Mouse (Mus musculus): Measurements from ENCODE around the gene Prr18. TPM values are rescaled to one million over a fixed set of nuclear protein-coding genes. Genes with fewer than 3 reads are reported as not detected.

The Prr18 gene
- polyA plus RNA-seq, 1 experiment from 2014 or later, result 0.24 TPM

GRCm38 (mm10) chr17:8343416-8343815 is 6.2 kb downstream of the Prr18 start:
- no peak overlapping the region for H3K4me3 ChIP-seq
- H3K36me3 ChIP-seq, result no peaks in the 10 kb centered on the region
- H3K9me3 ChIP-seq, result no peaks in the 10 kb centered on the region
- no peak overlapping the region for H3K4me2 ChIP-seq
- ATAC-seq (ENCODE audit: insufficient number of reproducible peaks, low FRiP score, low TSS enrichment, low read depth), result no peak
- 71% methylated on average over 6 of the region's 6 CpGs for WGBS
- peaks cover 17% of the 10 kb centered on the region for H3K4me1 ChIP-seq
- no peak overlapping the region for H3K27ac ChIP-seq
- H3K27me3 ChIP-seq, result peaks cover 44% of the 10 kb centered on the region
- H3K9ac ChIP-seq, result no peak overlapping the region

GRCm38 (mm10) chr17:8347765-8348285 is 10.6 kb downstream of the Prr18 start:
- Histone ChIP-seq H3K4me2 (no peak overlapping the region), H3K9me3 (no peaks in the 10 kb centered on the region), H3K27ac (no peak overlapping the region), H3K4me3 (no peak overlapping the region), H3K27me3 (peaks cover under 1% of the 10 kb centered on the region; the same call in 1 of the 2 replicates), H3K4me1 (no peaks in the 10 kb centered on the region), H3K36me3 (no peaks in the 10 kb centered on the region), H3K9ac (no peak overlapping the region)
- 73% methylated on average over 5 of the region's 5 CpGs for WGBS
- no peak for ATAC-seq (ENCODE audit: insufficient number of reproducible peaks, low FRiP score, low TSS enrichment, low read depth)

GRCm38 (mm10) chr17:8348941-8349340 is 11.7 kb downstream of the Prr18 start:
- Histone ChIP-seq H3K9me3 (no peaks in the 10 kb centered on the region), H3K27me3 (no peaks in the 10 kb centered on the region; the same call in 1 of the 2 replicates), H3K4me3 (no peak overlapping the region), H3K9ac (no peak overlapping the region), H3K4me1 (no peaks in the 10 kb centered on the region), H3K36me3 (no peaks in the 10 kb centered on the region), H3K4me2 (no peak overlapping the region), H3K27ac (no peak overlapping the region)
- no peak for ATAC-seq (ENCODE audit: insufficient number of reproducible peaks, low FRiP score, low TSS enrichment, low read depth)
- 88% methylated on average over 4 of the region's 4 CpGs for WGBS

GRCm38 (mm10) chr17:8351088-8351487 is 13.8 kb downstream of the Prr18 start:
- ATAC-seq (ENCODE audit: insufficient number of reproducible peaks, low FRiP score, low TSS enrichment, low read depth), result no peak
- H3K9ac ChIP-seq, result no peak overlapping the region
- H3K4me3 ChIP-seq, result no peak overlapping the region
- no peaks in the 10 kb centered on the region for H3K36me3 ChIP-seq
- H3K27ac ChIP-seq, result no peak overlapping the region
- WGBS, result 87% methylated on average over 7 of the region's 7 CpGs
- H3K9me3 ChIP-seq, result no peaks in the 10 kb centered on the region
- H3K4me1 ChIP-seq, result no peaks in the 10 kb centered on the region
- H3K27me3 ChIP-seq, result no peaks in the 10 kb centered on the region; the same call in 1 of the 2 replicates
- no peak overlapping the region for H3K4me2 ChIP-seq

- H3K36me3 ChIP-seq, result no peaks in the 10 kb centered on the region
- H3K4me3 ChIP-seq, result no peak within 1 kb of the TSS
- no peaks in the 10 kb centered on the region for H3K4me1 ChIP-seq
- no peak within 1 kb of the TSS for H3K4me2 ChIP-seq
- no peak within 1 kb of the TSS for H3K9ac ChIP-seq
- H3K9me3 ChIP-seq, result no peaks in the 10 kb centered on the region
- H3K27me3 ChIP-seq, result no peaks in the 10 kb centered on the region
- 82% methylated on average over 6 of the region's 6 CpGs for WGBS
- ATAC-seq (ENCODE audit: insufficient number of reproducible peaks, low FRiP score, low TSS enrichment, low read depth), result no peak
- no peak within 1 kb of the TSS for H3K27ac ChIP-seq
These were observed 18.4 kb downstream of the Prr18 start, which contains the start of gene T2 for GRCm38 (mm10) chr17:8355692-8356091. TSS of gene T2 (plus strand) at chr17:8355992.

- WGBS, result 79% methylated on average over 6 of the region's 6 CpGs
- H3K27me3 ChIP-seq, result no peaks in the 10 kb centered on the region
- no peak for ATAC-seq (ENCODE audit: insufficient number of reproducible peaks, low FRiP score, low TSS enrichment, low read depth)
These were observed 20.2 kb downstream of the Prr18 start for GRCm38 (mm10) chr17:8357498-8357897.

GRCm38 (mm10) chr17:8360876-8361275 is 23.6 kb downstream of the Prr18 start:
- no peak for ATAC-seq (ENCODE audit: insufficient number of reproducible peaks, low FRiP score, low TSS enrichment, low read depth)
- Histone ChIP-seq H3K27me3 (no peaks in the 10 kb centered on the region), H3K4me2 (no peak overlapping the region), H3K9ac (no peak overlapping the region), H3K9me3 (no peaks in the 10 kb centered on the region), H3K27ac (no peak overlapping the region), H3K4me3 (no peak overlapping the region), H3K36me3 (no peaks in the 10 kb centered on the region), H3K4me1 (peaks cover 13% of the 10 kb centered on the region)
- 86% methylated on average over 5 of the region's 5 CpGs for WGBS

More at GRCm38 (mm10) chr17:8357498-8357897, 20.2 kb downstream of the Prr18 start:
- Histone ChIP-seq H3K9ac (no peak overlapping the region), H3K9me3 (no peaks in the 10 kb centered on the region), H3K4me2 (no peak overlapping the region), H3K4me3 (no peak overlapping the region), H3K36me3 (no peaks in the 10 kb centered on the region), H3K27ac (no peak overlapping the region), H3K4me1 (peaks cover 12% of the 10 kb centered on the region)

- Histone ChIP-seq H3K9ac (no peak overlapping the region), H3K27me3 (no peaks in the 10 kb centered on the region), H3K9me3 (no peaks in the 10 kb centered on the region), H3K4me1 (peaks cover 13% of the 10 kb centered on the region), H3K27ac (no peak overlapping the region), H3K4me3 (no peak overlapping the region), H3K4me2 (no peak overlapping the region), H3K36me3 (no peaks in the 10 kb centered on the region)
- ATAC-seq (ENCODE audit: insufficient number of reproducible peaks, low FRiP score, low TSS enrichment, low read depth), result no peak
- 62% methylated on average over 10 of the region's 10 CpGs for WGBS
These were observed 24.2 kb downstream of the Prr18 start for GRCm38 (mm10) chr17:8361281-8362103.

GRCm38 (mm10) chr17:8367514-8368480 is 30.5 kb downstream of the Prr18 start:
- Histone ChIP-seq H3K27me3 (no peaks in the 10 kb centered on the region), H3K4me3 (no peak overlapping the region), H3K9me3 (no peaks in the 10 kb centered on the region), H3K9ac (no peak overlapping the region), H3K4me2 (peak overlapping the region; percentile 31), H3K4me1 (peaks cover 28% of the 10 kb centered on the region), H3K36me3 (no peaks in the 10 kb centered on the region), H3K27ac (0 out of 2 replicates have a peak overlapping the region, but pooled peaks have one; percentile 22)
- WGBS, result 15% methylated on average over 20 of the region's 20 CpGs
- ATAC-seq (ENCODE audit: insufficient number of reproducible peaks, low FRiP score, low TSS enrichment, low read depth), result peak; percentile 13; the same call in 1 of the 2 replicates

- no peaks in the 10 kb centered on the region for H3K27me3 ChIP-seq
- peaks cover 28% of the 10 kb centered on the region for H3K4me1 ChIP-seq
- no peak for ATAC-seq (ENCODE audit: insufficient number of reproducible peaks, low FRiP score, low TSS enrichment, low read depth)
- no peaks in the 10 kb centered on the region for H3K9me3 ChIP-seq
- no peak overlapping the region for H3K4me3 ChIP-seq
- H3K9ac ChIP-seq, result no peak overlapping the region
- WGBS, result 41% methylated on average over 8 of the region's 8 CpGs
- H3K36me3 ChIP-seq, result no peaks in the 10 kb centered on the region
- no peak overlapping the region for H3K4me2 ChIP-seq
- no peak overlapping the region for H3K27ac ChIP-seq
These were observed 31.3 kb downstream of the Prr18 start for GRCm38 (mm10) chr17:8368570-8368969.

- Histone ChIP-seq H3K27me3 (no peaks in the 10 kb centered on the region), H3K36me3 (no peaks in the 10 kb centered on the region), H3K27ac (no peak overlapping the region), H3K9me3 (no peaks in the 10 kb centered on the region), H3K4me2 (no peak overlapping the region), H3K4me3 (no peak overlapping the region), H3K4me1 (peaks cover 28% of the 10 kb centered on the region), H3K9ac (no peak overlapping the region)
- ATAC-seq (ENCODE audit: insufficient number of reproducible peaks, low FRiP score, low TSS enrichment, low read depth), result no peak
- 79% methylated on average over 2 of the region's 2 CpGs for WGBS
These were observed 31.9 kb downstream of the Prr18 start for GRCm38 (mm10) chr17:8369171-8369570.

All from limb, embryonic 15.5 days (tissue).